Mouse (Mus musculus) cortical plate, adult 2 months (tissue): ENCODE results near the gene Pafah1b2.

ENCODE experiments used
- CTCF ChIP-seq: fragments of 200-500 bp; IDR thresholded peaks from 2 replicates; pipeline ENCODE4 v1.5.1; 2011; ENCODE audit warnings: mild to moderate bottlenecking, control low read depth, low read length; ENCODE audit not compliant: insufficient read depth; ENCODE audit errors: extremely low read depth
- POLR2A ChIP-seq: fragments of 200-500 bp; IDR thresholded peaks from 2 replicates; pipeline ENCODE4 v1.6.1; 2011; ENCODE audit warnings: mild to moderate bottlenecking, low read length, control low read depth; ENCODE audit not compliant: insufficient read depth; ENCODE audit errors: extremely low read depth

- TF ChIP-seq CTCF (no peak), POLR2A (no peak)
Observed at GRCm38 (mm10) chr9:46050203-46050602, 37.7 kb upstream of the Pafah1b2 start.
